Mouse (Mus musculus) neural tube, embryonic 11.5 days (tissue): ENCODE results near the gene Cd300lf. TPM values are rescaled to one million over a fixed set of nuclear protein-coding genes. Genes with fewer than 3 reads are reported as not detected.

Experiments
- ATAC-seq: fragments of 200-750 bp; cut with Nextera tagmentation; 2 replicates; pipeline ENCODE4 v1.8.0; 2017; ENCODE audit warnings: moderate number of reproducible peaks, mild to moderate bottlenecking, moderate TSS enrichment, moderate library complexity; ENCODE audit not compliant: insufficient read depth, low FRiP score, low TSS enrichment
- DNase-seq: peaks from one replicate; pipeline ENCODE4 v3.0.0-alpha.2; 2015; ENCODE audit warnings: low spot score
- H3K27ac ChIP-seq: fragments of 300-500 bp; sonication (generic); 2 replicates; pipeline ENCODE4 v1.5.1; 2014; ENCODE audit warnings: low read depth, mild to moderate bottlenecking, low read length
- H3K27me3 ChIP-seq: fragments of 300-500 bp; sonication (generic); 2 replicates; pipeline ENCODE4 v1.6.1; 2014; ENCODE audit warnings: mild to moderate bottlenecking, low read length, mixed read lengths; ENCODE audit not compliant: control insufficient read depth, insufficient read depth
- H3K36me3 ChIP-seq: fragments of 300-500 bp; sonication (generic); 2 replicates; pipeline ENCODE4 v1.6.1; 2014; ENCODE audit warnings: mild to moderate bottlenecking, low read length, moderate library complexity, mixed read lengths; ENCODE audit not compliant: control insufficient read depth, insufficient read depth
- H3K4me1 ChIP-seq: fragments of 300-500 bp; sonication (generic); 2 replicates; pipeline ENCODE4 v1.6.1; 2014; ENCODE audit warnings: low read length, mixed read lengths; ENCODE audit not compliant: control insufficient read depth, insufficient read depth
- H3K4me2 ChIP-seq: fragments of 300-500 bp; sonication (generic); 2 replicates; pipeline ENCODE4 v1.6.1; 2014; ENCODE audit warnings: low read depth, mild to moderate bottlenecking, moderate library complexity
- H3K4me3 ChIP-seq: fragments of 300-500 bp; sonication (generic); 2 replicates; pipeline ENCODE4 v1.5.1; 2014; ENCODE audit warnings: low read depth, low read length
- H3K9ac ChIP-seq: fragments of 300-500 bp; sonication (generic); 2 replicates; pipeline ENCODE4 v1.6.1; 2014; ENCODE audit warnings: mild to moderate bottlenecking, low read length
- H3K9me3 ChIP-seq: fragments of 300-500 bp; sonication (generic); 2 replicates; pipeline ENCODE4 v1.6.1; 2016; ENCODE audit warnings: low read length; ENCODE audit not compliant: control insufficient read depth
- WGBS: fragments of 180-500 bp; shearing (Covaris S2); extraction: QIAGEN DNeasy Blood & Tissue Kit; methylation state at CpG from one replicate; pipeline ENCODE4 v1.1.7; 2014; 5-methylcytosine and 5-hydroxymethylcytosine counted together
- polyA plus RNA-seq: library from polyadenylated mRNA; unstranded; fragments of >200 nt; fragmentation: Nextera tagmentation; extraction: Ambion mirVana; gene quantifications from 2 replicates; pipeline ENCODE4 v1.2.1, GENCODE M21; 2014

Cd300lf gene
- polyA plus RNA-seq, result not detected in 2 replicates

GRCm38 (mm10) chr11:115133800-115134199, at the start of gene Cd300lf:
Gene Cd300lf (minus strand): TSS chr11:115133992.
- no peak for ATAC-seq
- WGBS, result 81% methylated on average over 8 of the region's 8 CpGs
- H3K27ac ChIP-seq, result no peak within 1 kb of the TSS

GRCm38 (mm10) chr11:115181913-115182638, 48.3 kb upstream of the Cd300lf start:
- Histone ChIP-seq H3K4me3 (no peak overlapping the region), H3K4me1 (peaks cover 11% of the 10 kb centered on the region), H3K9me3 (no peaks in the 10 kb centered on the region), H3K36me3 (no peaks in the 10 kb centered on the region), H3K9ac (no peak overlapping the region), H3K27me3 (no peaks in the 10 kb centered on the region), H3K27ac (no peak overlapping the region), H3K4me2 (no peak overlapping the region)
- DNase-seq, result peak; percentile 88
- WGBS, result 24% methylated on average over 12 of the region's 12 CpGs
- ATAC-seq, result no peak

More at GRCm38 (mm10) chr11:115133800-115134199, at the start of gene Cd300lf:
- Histone ChIP-seq H3K4me2 (no peak within 1 kb of the TSS), H3K9me3 (no peaks in the 10 kb centered on the region), H3K9ac (no peak within 1 kb of the TSS), H3K27me3 (no peaks in the 10 kb centered on the region), H3K36me3 (no peaks in the 10 kb centered on the region), H3K4me3 (no peak within 1 kb of the TSS), H3K4me1 (no peaks in the 10 kb centered on the region)
- DNase-seq, result no peak

- Histone ChIP-seq H3K4me1 (peaks cover 11% of the 10 kb centered on the region), H3K9ac (no peak overlapping the region), H3K36me3 (no peaks in the 10 kb centered on the region), H3K27me3 (no peaks in the 10 kb centered on the region), H3K4me2 (no peak overlapping the region), H3K9me3 (no peaks in the 10 kb centered on the region), H3K4me3 (no peak overlapping the region), H3K27ac (no peak overlapping the region)
- 92% methylated on average over 6 of the region's 6 CpGs for WGBS
- ATAC-seq, result no peak
- DNase-seq, result no peak
Observed at GRCm38 (mm10) chr11:115179881-115180280, 46.1 kb upstream of the Cd300lf start.

GRCm38 (mm10) chr11:115179191-115179590, 45.4 kb upstream of the Cd300lf start:
- DNase-seq (no peak), ATAC-seq (no peak)
- no peaks in the 10 kb centered on the region for H3K36me3 ChIP-seq
- H3K27ac ChIP-seq, result no peak overlapping the region
- H3K4me3 ChIP-seq, result no peak overlapping the region
- WGBS, result 70% methylated on average over 6 of the region's 6 CpGs
- no peaks in the 10 kb centered on the region for H3K27me3 ChIP-seq
- H3K4me2 ChIP-seq, result no peak overlapping the region
- H3K9ac ChIP-seq, result no peak overlapping the region
- H3K4me1 ChIP-seq, result peaks cover 15% of the 10 kb centered on the region
- no peaks in the 10 kb centered on the region for H3K9me3 ChIP-seq

- Histone ChIP-seq H3K4me1 (peaks cover 15% of the 10 kb centered on the region), H3K27me3 (no peaks in the 10 kb centered on the region), H3K36me3 (no peaks in the 10 kb centered on the region), H3K4me3 (no peak overlapping the region), H3K27ac (no peak overlapping the region), H3K9me3 (no peaks in the 10 kb centered on the region), H3K9ac (no peak overlapping the region), H3K4me2 (no peak overlapping the region)
- 84% methylated on average over 2 of the region's 2 CpGs for WGBS
- DNase-seq (no peak), ATAC-seq (no peak)
Observed at GRCm38 (mm10) chr11:115178766-115179165, 45.0 kb upstream of the Cd300lf start.

- no peak overlapping the region for H3K4me3 ChIP-seq
- H3K36me3 ChIP-seq, result no peaks in the 10 kb centered on the region
- H3K27ac ChIP-seq, result no peak overlapping the region
- H3K9ac ChIP-seq, result no peak overlapping the region; the same call in 1 of the 2 replicates
- no peaks in the 10 kb centered on the region for H3K27me3 ChIP-seq
- no peaks in the 10 kb centered on the region for H3K9me3 ChIP-seq
- H3K4me1 ChIP-seq, result peaks cover 17% of the 10 kb centered on the region
- H3K4me2 ChIP-seq, result no peak overlapping the region
- DNase-seq, result no peak
- no peak for ATAC-seq
- WGBS, result 51% methylated on average over 10 of the region's 10 CpGs
Observed at GRCm38 (mm10) chr11:115177559-115178195, 43.9 kb upstream of the Cd300lf start.

GRCm38 (mm10) chr11:115176399-115177190, 42.8 kb upstream of the Cd300lf start:
- WGBS, result 69% methylated on average over 24 of the region's 24 CpGs
- DNase-seq, result no peak

GRCm38 (mm10) chr11:115173549-115174339, 40.0 kb upstream of the Cd300lf start:
- H3K27ac ChIP-seq, result no peak overlapping the region
- no peak for DNase-seq
- ATAC-seq, result no peak
- no peak overlapping the region for H3K4me2 ChIP-seq
- WGBS, result 18% methylated on average over 16 of the region's 16 CpGs
- H3K4me3 ChIP-seq, result no peak overlapping the region
- peaks cover 31% of the 10 kb centered on the region for H3K4me1 ChIP-seq
- H3K9ac ChIP-seq, result no peak overlapping the region
- H3K36me3 ChIP-seq, result no peaks in the 10 kb centered on the region
- H3K9me3 ChIP-seq, result no peaks in the 10 kb centered on the region
- H3K27me3 ChIP-seq, result no peaks in the 10 kb centered on the region

More at GRCm38 (mm10) chr11:115176399-115177190, 42.8 kb upstream of the Cd300lf start:
- no peaks in the 10 kb centered on the region for H3K36me3 ChIP-seq
- H3K9me3 ChIP-seq, result no peaks in the 10 kb centered on the region
- ATAC-seq, result no peak
- no peak overlapping the region for H3K4me2 ChIP-seq
- no peak overlapping the region for H3K9ac ChIP-seq
- no peaks in the 10 kb centered on the region for H3K27me3 ChIP-seq
- no peak overlapping the region for H3K4me3 ChIP-seq
- no peak overlapping the region for H3K27ac ChIP-seq
- peaks cover 26% of the 10 kb centered on the region for H3K4me1 ChIP-seq
